Mouse (Mus musculus) heart, postnatal 4 days (tissue): Measurements from ENCODE around the gene Hist1h2bk. TPM values are rescaled to one million over a fixed set of nuclear protein-coding genes. Genes with fewer than 3 reads are reported as not detected.

Experiments used
- DNase-seq: peaks from one replicate; pipeline ENCODE4 v3.0.0; 2021
- total RNA-seq, 2 experiments: library from RNA; stranded (reverse); gene quantifications; 2 replicates each; pipeline ENCODE4 v1.2.3; 2021

Hist1h2bk gene
- total RNA-seq = 100 to 1,000 TPM; 416 to 424 TPM

DNA sequence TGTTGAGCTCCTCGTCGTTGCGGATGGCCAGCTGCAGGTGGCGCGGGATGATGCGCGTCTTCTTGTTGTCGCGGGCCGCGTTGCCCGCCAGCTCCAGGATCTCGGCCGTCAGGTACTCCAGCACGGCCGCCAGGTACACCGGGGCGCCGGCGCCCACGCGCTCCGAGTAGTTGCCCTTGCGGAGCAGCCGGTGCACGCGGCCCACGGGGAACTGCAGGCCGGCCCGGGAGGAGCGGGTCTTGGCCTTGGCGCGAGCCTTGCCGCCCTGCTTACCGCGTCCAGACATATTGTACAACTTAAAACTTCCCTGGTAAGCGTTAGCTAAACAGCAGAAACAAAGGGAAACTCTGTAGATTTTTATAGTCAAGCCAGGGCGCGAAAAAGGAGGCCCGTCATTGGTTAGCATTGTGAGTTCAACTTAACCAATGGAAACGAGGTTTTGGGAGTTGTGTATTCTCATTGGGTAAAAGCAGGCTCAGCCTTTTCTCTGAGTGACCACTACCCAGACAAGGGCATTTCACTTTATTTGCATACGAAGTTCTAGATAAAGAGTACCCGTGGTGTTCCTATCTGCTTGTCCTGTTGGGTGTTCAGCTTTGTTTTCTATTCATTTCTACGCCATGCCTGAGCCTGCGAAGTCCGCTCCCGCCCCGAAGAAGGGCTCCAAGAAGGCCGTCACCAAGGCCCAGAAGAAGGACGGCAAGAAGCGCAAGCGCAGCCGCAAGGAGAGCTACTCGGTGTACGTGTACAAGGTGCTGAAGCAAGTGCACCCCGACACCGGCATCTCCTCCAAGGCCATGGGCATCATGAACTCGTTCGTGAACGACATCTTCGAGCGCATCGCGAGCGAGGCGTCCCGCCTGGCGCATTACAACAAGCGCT lies at the start of gene Hist1h2bk, which contains the start of gene Hist1h2ah:
TSS of gene Hist1h2bk (plus strand) at position 604 of the 882 bp plus-strand sequence.
TSS of gene Hist1h2ah (minus strand) at position 302 of the 882 bp plus-strand sequence.
- DNase-seq = peak; percentile 85

DNA sequence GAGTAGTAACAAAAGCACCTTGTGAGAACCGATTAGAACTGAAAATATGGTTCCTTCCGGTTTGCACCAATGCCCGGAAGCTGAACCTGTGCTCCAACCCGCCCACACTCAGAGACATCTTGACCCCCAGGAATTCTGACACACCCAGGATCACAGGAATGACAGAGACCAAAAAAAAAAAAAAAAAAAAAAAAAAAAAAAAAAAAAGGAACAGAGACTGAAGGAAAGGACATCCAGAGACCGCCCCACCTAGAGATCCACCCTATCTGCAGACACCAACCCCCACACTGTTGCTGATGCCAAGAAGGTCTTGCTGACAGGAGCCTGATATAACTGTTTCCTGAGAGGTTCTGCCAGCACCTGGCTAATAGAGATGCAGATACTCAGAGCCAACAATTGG lies 43.1 kb upstream of the Hist1h2bk start:
- DNase-seq = no peak

DNA sequence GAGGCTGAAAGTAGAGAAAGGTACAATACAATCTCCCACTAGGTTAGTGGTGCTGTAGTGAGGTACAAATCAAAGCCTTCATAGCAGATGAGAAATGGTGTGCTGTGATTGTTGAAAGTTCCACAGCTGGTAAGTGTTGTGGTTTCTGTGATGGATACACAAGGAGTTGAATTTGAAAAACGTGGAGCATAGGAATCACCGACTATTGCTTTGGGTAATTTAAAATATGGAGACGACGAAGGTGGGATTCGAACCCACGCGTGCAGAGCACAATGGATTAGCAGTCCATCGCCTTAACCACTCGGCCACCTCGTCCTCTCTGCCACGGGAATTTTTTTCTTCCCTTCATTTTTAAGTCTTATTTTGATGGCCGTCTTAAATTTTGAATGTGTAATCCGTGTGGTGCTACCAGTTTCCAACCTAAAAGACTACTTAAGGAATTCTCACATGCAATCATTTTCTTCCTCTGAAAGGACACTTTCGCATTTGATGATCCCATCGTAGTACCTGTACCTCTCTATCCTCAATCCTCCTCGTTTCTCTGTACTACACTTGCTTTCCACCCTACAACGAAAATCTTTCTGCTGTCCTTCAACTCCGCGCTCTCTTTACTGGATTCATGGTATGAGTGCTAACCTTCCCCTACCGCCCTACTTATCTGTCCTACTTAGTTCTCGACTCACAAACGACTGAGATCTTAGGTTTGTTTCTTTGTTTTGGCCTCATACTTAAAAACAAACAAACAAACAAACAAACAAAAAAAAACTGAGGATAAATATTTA lies 41.5 kb upstream of the Hist1h2bk start:
- peak; percentile 28 for DNase-seq

DNA sequence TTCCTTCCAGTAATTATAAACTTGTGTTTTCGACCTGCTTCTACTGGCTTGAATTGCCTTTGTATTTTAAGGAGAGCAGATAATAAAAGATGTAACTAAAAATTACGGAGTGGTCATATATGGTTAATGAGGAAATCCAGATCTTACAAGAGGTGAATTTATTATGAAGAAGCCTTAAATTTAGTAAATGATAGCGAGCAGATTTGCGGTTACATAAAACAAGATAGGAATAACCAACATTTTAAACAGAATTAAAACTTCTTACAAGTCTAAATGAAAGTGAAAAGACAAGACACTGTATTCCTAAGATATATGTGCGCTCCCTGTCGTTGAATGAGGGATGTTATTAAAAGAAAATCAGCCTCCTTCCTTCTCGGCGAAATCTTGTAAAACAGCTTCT lies 40.8 kb upstream of the Hist1h2bk start:
- DNase-seq = no peak

DNA sequence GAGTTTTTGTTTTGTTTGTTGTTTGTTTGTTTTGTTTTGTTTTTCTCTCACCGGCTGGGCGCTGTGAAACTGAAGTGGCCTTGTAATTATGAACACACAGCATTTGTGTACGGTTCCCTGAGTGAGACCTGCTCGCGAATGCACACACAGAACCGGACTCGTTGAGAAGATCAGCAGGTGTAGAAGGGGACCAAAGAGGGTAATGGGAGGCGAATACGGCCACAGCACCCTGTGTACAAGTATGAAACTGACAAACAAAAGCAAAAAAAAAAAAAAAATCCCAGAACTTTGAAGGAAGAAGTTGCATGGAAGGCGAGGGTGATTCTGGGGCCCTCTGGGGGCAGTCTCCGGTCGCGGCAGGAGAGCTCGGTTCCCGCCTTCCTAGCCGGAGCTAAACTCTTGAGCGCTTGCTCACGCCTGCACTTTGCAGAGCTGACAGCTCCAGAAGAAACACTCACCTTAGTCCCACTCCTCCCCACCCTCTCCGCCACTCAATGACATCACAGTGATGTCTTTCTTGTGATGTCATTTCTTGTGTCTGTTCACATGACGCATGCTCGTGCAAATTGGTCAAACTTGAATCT lies 40.2 kb upstream of the Hist1h2bk start:
- DNase-seq = peak; percentile 47

DNA sequence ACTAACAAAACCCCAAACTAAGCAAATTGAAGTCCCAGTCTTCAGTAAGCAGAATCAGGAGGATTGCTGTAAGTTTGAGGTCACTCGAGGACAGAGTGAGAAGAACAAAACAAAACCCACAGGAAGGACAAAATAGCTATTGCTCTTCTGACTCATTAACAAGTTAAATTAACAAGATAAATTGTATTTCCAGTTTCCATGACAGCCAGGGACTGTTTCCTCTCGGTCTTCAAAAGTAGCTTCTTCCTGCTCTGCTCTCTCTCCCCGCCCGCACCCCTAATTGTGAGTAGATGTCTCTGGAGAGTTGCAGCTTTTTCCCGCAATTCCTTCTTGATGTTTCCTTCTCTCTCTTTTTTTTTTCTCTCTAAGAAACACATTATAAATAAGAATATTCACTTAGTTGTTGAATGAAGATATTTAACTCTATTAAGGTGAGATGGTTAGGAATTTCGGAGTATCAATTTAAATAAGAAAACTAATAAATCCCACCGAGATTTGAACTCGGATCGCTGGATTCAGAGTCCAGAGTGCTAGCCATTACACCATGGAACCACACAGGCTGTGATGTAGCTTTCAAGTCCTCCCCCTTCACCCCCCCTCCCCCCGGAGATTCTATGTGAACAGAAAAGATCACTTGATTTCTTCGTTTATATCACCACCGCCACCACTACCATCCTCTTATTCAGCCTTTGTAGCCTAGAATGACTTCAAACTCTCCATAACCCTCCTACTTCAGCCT lies 39.4 kb upstream of the Hist1h2bk start:
- no peak for DNase-seq

DNA sequence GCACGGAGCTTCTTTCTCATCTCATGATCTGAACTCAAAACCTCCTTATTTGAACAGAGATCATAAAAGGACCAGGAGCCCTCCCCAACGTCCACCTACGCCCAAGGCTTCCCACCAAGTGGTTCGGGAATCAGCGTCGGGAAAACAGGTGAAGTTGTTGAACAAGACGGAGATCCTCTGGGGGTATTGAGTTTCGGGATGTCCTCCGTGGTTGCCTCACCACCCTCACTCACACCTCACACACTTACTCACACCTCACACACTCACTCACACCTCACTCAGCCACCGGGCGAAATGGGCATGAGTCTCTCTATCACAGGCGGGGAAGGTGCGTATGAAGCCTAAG lies 38.9 kb upstream of the Hist1h2bk start:
- no peak for DNase-seq

DNA sequence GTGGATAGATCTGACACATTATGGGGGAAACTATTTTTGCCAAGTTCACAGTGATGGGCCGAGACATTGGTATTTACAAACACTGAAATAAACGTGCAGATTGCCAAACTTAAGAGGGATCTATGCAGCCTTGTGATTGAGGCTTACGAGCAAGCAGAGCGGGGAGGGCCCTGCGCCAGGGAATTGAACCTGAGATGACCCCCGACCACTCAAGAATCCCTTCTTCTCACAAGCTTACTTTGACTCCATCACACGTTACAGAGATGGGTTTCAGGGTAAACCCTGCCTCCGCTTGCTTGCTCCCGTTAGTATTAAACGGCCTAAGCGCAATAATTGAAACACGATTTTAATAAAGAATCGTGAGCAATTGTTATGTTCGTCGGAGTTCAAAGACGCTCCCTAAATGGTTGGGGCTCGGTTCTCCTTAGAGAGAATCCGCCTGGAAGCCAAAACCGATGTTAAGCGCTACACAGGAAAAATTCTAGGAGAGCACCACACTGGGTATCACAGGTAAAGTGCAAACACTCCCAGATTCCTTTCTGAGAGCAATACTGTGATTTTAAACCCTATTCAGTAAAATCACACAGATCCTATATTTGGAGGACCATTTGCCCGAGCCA lies 38.4 kb upstream of the Hist1h2bk start:
- DNase-seq = no peak

DNA sequence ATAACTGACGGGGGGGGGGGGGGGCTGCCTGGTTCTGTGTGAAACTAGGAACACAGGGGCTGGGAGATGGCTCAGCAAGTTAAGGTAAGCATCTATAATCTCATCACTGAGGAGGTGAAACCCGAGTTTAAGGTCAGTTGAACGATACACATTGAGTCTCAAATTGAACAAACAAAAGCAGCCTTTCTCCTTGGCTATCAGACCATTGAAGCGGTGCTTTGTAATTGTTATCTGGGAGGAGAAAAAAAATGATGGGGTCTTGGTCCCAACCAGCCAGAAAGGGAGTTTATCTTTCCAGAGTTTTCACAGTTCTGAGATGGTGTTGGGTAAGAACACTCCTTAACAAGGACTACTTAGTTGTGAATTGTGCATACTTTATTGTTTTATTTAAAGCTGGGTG lies 37.8 kb upstream of the Hist1h2bk start:
- DNase-seq = no peak

DNA sequence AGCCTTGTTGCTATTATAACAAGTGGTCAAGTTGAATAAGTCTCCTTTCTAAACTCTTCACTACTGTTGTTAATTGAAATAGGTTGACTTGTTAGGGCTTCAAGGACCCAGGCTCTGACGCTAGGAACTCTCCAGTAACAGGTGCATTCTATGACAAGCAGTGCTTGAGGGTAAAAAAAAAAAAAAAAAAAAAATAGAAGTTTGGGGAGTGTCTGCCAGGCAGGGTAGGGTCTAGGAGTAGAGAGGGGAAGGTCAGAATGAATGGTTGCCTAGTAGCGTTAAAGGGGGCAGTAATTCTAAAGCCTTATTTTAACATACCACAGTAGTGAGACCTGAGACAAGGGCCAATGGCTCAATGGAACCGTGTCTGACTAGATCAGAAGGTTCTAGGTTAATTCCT lies 37.3 kb upstream of the Hist1h2bk start:
- no peak for DNase-seq

DNA sequence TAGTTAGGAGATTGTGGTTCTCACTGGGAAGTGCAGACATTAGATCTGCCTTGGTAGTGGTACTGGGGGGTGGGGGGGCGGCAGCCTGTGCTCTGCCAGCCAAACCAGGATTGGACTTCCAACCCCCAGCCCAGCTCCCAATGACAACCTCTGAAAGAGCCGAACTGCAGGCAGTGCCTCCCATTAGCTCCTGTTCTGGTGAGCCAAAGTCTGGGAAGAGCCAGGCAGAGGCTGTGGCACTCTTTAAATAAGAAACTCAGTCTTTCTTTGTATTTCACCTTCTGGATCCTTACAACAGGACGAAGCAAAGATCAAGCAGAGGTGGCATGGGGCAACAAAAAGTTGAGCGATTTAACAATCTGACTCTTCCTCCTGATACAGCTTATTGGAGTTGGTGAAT lies 36.5 kb upstream of the Hist1h2bk start:
- no peak for DNase-seq

DNA sequence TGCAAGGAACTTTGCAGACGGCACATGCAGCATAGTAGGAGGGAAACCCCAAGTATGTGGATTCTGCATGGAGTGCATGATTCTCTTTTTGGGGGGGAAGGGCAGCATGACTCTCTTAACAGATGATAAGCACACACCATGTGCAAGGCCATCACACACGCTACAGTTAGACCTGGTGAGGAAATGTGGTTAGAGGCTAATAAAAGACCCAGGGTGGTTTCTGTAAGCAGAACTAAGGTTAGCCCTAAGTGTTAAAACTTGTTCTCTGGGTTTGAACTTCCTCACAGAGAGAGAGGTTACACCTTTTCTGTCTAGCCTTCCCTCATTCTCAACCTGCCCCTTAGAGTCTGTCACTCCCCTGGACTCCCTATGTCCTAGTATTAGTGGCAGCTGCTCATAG lies 34.3 kb upstream of the Hist1h2bk start:
- no peak for DNase-seq

DNA sequence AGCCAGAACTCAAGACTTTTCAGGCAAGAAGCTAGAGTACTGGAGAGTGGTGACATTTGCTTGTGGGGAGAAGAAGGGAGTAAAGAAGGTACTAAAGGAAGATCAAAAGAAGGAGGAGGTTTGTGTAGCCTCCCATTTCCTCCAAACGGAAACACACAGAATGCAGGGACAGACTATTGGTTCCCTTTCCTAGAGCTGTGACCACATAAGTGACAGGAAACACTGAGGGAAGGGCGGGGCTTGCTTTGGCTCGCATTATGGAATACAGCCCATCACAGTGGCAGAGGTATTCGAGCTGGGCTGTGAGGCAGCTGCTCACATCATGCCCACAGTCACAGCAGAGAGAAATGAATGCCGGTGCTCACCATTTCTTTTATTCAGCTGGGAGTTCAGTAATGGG lies 33.8 kb upstream of the Hist1h2bk start:
- DNase-seq = no peak

DNA sequence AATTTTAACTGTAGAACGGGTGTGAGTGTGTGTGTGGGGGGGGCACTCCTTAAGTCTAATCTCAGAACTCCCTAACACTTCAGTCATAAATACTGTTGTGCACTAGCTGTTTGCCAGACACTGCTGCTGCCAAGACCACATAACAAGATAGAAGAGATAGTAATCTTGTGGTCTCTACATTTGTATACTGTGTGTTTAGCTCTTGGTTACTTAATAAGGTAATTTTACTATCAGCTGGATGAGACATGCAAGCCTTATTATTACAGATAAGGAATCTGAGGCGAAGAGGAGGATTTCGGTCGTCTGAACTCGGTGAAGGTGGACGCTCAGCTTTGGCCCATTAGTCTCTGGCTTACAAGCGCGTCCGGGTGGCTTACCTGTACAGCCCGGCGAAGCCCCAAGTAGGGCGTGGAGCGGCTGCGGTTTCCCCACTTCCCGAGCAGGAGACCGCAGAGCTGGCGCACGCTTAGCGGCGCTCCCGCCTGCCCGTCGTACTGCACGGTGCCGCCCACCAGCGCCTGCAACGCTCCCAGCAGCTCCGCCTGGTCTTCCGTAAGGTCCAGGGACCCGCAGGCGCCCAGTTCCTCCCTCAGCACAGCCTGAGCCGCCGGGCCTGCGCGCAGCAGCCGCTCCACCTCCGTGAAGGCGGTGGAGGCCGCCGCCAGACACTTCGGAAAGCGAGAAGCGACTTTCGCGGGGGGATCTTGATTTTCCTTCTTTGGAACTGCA lies 29.9 kb upstream of the Hist1h2bk start:
- peak; percentile 46 for DNase-seq

DNA sequence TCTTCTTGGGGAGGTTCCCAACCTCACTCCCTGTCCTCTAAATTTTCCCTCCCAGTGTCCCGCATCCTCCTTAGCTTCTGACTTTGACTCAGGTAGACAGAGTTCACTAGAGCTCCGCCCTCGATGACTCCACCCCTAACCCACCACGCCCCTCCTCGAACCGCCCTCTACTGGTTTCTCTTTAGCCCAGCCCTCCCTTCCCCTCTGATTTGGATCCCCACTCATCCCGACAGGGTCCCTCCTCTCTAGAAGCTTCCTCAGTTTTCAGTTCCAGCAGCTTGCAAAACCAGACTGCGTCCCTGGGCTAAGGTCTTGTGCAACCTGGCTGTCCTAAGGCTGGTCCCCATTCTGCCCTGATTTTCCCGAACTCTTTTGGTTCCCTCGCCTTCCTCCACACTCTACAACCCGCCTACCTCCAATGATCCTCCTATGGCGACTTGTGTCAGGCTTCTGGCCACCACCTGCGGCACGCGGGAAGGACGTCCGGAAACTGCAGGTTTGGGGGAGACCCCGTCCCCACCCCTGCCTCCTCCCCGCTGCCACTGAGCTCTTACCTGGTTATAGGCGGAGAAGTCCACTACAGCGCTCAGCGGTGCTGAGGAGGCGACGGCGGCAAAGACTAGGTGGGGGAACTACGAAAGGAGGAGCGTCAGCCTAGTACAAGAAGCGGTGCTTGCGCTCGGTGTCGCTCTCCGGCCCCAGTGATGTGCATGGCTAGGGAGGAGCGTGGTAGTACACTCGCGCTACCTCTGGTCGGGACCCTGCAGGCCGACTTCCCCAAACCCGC lies 29.1 kb upstream of the Hist1h2bk start:
- DNase-seq = peak; percentile 47

DNA sequence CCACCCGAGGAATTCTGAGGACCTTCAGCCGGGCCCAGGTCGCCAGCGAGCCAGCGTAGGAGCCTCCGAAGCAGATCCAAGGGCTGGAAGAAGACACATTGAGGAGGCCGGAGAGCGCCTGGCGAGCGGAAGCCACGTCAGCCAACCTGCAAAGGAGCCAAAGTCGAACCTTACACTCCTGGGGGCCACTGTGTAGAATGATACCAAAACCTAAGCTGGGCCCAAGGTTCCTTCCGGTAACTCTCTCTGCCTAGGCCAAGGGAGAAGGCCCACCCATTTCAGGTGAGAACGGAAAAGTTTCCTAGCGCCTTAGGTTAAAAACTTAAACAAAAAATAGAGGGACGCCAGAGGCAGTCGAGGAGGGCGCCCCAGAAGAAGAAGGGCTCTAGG lies 28.6 kb upstream of the Hist1h2bk start:
- DNase-seq = no peak

DNA sequence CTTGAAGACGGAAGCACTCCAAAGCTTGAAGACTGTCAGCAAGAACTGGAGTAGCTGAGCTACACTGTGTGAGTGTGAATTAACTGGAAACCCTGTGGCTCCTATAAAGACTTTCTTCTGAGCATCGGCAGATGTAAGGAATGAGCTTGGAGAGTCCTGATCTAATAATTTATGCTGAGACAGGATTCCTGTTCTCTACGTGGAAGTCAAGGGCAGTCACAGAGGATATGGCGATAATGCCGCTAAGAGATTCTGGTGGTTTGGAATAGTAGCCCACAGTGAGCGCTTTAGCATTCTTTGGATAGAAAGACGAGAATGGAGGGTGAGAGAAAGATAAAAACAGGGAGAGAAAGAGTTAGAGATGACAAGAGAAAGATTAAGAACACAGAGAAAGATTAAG lies 27.8 kb upstream of the Hist1h2bk start:
- DNase-seq = no peak

DNA sequence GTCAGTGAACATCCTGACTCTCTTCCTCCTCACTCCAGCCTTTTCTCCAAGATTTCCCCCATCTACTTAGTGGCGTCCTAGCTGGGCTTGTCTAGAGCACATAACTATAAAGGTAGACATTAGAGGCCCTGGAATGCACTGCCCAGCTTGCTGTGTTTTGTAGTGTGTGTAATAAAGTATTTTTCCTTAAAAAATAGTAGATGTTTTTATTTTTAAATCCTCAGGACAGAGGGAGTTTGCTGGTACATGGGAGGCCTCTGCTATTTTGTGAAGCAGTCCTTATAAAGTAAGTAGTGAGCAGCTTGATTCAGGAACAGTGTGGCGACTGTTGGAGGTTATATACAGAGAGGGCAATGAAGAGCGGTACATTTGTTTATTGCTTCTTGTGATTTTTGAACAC lies 27.0 kb upstream of the Hist1h2bk start:
- DNase-seq = no peak

DNA sequence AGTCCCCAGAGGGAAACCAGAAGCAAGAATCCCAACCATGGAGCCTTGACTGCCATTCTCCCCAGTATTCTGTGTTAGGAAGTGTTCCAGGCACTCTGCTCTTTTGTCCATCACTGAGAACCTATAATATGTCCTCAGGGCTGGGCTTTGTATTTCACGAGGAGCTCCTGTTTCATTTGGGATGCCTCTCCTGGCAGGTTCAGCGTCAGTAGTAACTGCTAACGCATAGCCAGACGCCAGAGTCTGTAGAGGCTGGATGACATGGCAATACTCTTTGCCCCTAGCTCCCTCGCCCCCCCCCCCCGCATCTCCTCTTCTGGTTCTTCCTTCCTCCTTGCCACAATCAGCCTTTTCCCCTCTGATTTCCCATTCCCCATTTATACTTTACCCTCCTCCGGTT lies 26.0 kb upstream of the Hist1h2bk start, which contains the start of gene Prss16:
TSS of gene Prss16 (minus strand) at position 101 of the 400 bp plus-strand sequence.
- no peak for DNase-seq

DNA sequence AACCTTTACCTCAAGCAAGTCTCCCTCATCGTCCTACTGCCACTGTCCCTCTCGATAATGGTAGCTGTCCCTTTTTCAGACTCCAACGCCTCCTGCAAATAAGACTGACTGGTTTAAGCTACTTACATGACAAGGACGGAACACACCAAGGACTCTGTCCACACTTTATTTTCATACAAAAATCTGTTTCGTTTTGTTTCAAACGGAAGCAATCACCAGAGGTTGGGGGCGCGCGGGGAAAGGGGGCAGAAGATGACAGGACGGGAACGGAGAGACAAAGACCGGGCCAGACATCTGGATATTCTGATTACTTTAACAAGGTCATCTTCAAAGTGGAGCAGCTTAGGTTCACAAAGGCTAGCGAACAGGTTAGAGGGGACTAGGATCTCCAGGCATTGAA lies 22.0 kb upstream of the Hist1h2bk start:
- no peak for DNase-seq
